Mouse (Mus musculus) midbrain, embryonic 14.5 days (tissue): ENCODE measurements at regions not wholly inside any gene's neighbourhood (a gene's known extent, or its start where the extent isn't known, plus 50 kb on each side); places are given as distances from the start of the nearest gene placed in this dataset.

Source experiments
- ATAC-seq: fragments of 200-750 bp; cut with Nextera tagmentation; 2 replicates; pipeline ENCODE4 v1.8.0; 2017; ENCODE audit warnings: moderate number of reproducible peaks, moderate library complexity; ENCODE audit not compliant: low FRiP score, low TSS enrichment
- DNase-seq: peaks from one replicate; pipeline ENCODE4 v3.0.0-alpha.2; 2015
- H3K27ac ChIP-seq: fragments of 300-500 bp; sonication (generic); replicated peaks from 2 replicates; pipeline ENCODE4 v1.5.1; 2014; ENCODE audit warnings: mild to moderate bottlenecking, low read depth, low read length, moderate library complexity
- H3K27me3 ChIP-seq: fragments of 300-500 bp; sonication (generic); 2 replicates; pipeline ENCODE4 v1.6.1; 2014; ENCODE audit warnings: low read length, control low read depth, mixed read lengths; ENCODE audit not compliant: control insufficient read depth, insufficient read depth
- H3K36me3 ChIP-seq: fragments of 300-500 bp; sonication (generic); 2 replicates; pipeline ENCODE4 v1.6.1; 2014; ENCODE audit warnings: low read length, control low read depth; ENCODE audit not compliant: control insufficient read depth, insufficient read depth
- H3K4me1 ChIP-seq: fragments of 300-500 bp; sonication (generic); 2 replicates; pipeline ENCODE4 v1.6.1; 2014; ENCODE audit warnings: mild to moderate bottlenecking, antibody characterized with exemption, low read length, control low read depth; ENCODE audit not compliant: control insufficient read depth, insufficient read depth
- H3K4me2 ChIP-seq: fragments of 300-500 bp; sonication (generic); 2 replicates; pipeline ENCODE4 v1.6.1; 2014; ENCODE audit warnings: mild to moderate bottlenecking, low read length, moderate library complexity
- H3K4me3 ChIP-seq: fragments of 300-500 bp; sonication (generic); replicated peaks from 2 replicates; pipeline ENCODE4 v1.5.1; 2014; ENCODE audit warnings: low read depth, low read length
- H3K9ac ChIP-seq: fragments of 300-500 bp; sonication (generic); replicated peaks from 2 replicates; pipeline ENCODE4 v1.6.1; 2014; ENCODE audit warnings: mild to moderate bottlenecking, low read length, moderate library complexity
- H3K9me3 ChIP-seq: fragments of 300-500 bp; sonication (generic); 2 replicates; pipeline ENCODE4 v1.6.1; 2016; ENCODE audit warnings: low read length, control low read depth, mixed read lengths; ENCODE audit not compliant: control insufficient read depth
- WGBS: fragments of 180-500 bp; shearing (Covaris S2); extraction: QIAGEN DNeasy Blood & Tissue Kit; methylation state at CpG from one replicate; pipeline ENCODE4 v1.1.7; 2014; 5-methylcytosine and 5-hydroxymethylcytosine counted together

DNA sequence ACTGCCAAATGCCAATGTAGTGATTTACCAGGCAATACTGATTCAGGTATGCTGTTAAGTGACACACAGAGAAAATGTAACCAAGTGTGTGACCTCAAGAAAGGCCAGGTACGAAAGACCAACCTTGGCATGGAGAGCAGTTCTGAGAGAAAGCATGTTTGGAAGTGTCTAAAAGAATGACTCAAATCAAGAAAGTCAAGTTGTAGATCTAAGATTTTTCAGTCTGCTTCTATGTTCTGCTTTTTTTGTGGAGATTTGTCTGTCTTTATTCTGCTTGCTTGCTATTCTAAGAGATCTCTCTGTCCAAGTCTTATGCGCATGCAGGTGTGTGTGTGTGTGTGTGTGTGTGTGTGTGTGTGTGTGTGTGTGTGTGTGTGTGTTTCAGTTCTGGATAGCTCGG lies 277.4 kb upstream of the Klf12 start:
- Histone ChIP-seq H3K4me2 (no peak overlapping the region), H3K4me3 (no peak overlapping the region), H3K9ac (no peak overlapping the region), H3K9me3 (no peaks in the 10 kb centered on the region), H3K4me1 (peaks cover 9% of the 10 kb centered on the region; the same call in 1 of the 2 replicates), H3K36me3 (no peaks in the 10 kb centered on the region), H3K27me3 (no peaks in the 10 kb centered on the region), H3K27ac (no peak overlapping the region)
- 83% methylated on average over 3 of the region's 3 CpGs for WGBS
- ATAC-seq (no peak), DNase-seq (no peak)

DNA sequence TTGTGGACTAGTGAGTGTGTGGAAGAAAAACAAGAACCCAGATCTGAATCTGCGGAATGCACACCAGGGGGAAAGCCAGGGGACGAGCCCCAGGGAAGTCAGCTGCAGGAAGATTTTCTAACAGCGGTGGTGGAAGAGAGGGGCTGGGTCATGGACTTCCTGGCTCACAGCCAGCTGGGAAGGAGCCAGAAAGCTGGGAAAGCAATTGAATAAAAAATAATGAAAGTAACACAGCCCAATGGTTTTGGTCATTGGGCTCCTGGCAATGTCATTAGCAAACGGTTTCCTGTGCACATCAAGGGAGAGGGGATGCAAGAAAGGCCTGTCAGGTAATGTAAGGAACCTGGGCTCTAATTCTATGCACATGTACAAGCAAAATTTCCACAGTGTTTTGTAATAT lies 273.9 kb upstream of the Klf12 start:
- Histone ChIP-seq H3K9ac (no peak overlapping the region), H3K27ac (peak overlapping the region; percentile 15; the same call in 1 of the 2 replicates), H3K9me3 (no peaks in the 10 kb centered on the region), H3K4me3 (no peak overlapping the region), H3K4me1 (peaks cover 9% of the 10 kb centered on the region; the same call in 1 of the 2 replicates), H3K27me3 (no peaks in the 10 kb centered on the region), H3K36me3 (no peaks in the 10 kb centered on the region), H3K4me2 (no peak overlapping the region)
- WGBS = 9% methylated on average over 4 of the region's 4 CpGs
- DNase-seq = peak; percentile 85
- ATAC-seq = peak; percentile 64

DNA sequence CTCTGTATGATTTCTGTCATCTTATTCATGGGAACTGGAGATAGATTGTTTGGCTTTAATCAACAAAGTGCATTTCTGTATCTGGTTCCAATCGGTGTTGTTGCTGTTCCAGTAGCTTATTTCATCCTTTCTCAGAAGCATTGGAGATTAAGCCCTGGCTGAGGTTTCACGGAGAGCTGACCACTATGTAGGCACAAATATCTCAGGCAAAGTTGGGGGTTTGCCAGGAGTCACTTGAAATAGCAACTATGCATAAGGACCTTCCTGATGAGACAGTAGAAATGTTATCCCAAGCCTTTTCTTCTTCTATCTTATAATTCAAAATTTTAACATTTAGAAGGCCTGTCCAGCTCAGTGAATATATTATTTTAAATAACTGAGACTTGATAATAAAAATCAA lies 268.0 kb upstream of the Klf12 start:
- H3K27ac ChIP-seq = no peak overlapping the region
- 69% methylated on average over 2 of the region's 2 CpGs for WGBS
- DNase-seq (no peak), ATAC-seq (no peak)
- no peaks in the 10 kb centered on the region for H3K9me3 ChIP-seq
- no peak overlapping the region for H3K4me2 ChIP-seq
- no peak overlapping the region for H3K4me3 ChIP-seq
- H3K4me1 ChIP-seq = no peaks in the 10 kb centered on the region
- no peaks in the 10 kb centered on the region for H3K36me3 ChIP-seq
- H3K9ac ChIP-seq = no peak overlapping the region
- no peaks in the 10 kb centered on the region for H3K27me3 ChIP-seq

DNA sequence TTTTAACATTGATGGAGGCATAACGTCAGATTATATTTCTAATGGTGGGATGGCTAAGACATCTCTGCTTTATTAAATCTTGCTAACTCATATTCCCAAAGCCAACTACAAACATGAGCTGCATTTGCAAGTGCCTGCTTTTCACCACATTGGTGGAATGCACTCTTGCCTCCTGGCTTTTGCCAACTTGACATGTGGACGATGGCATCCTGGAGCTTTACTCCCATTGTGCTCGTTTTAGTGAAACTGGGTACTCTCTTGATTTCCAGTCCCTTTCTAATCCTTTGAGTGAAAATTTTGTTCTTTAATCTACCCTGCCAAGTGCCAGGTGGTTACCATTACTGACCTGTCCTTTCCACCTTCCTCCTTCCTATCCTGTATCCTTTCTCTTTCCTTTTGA lies 265.8 kb upstream of the Klf12 start:
- DNase-seq (no peak), ATAC-seq (no peak)
- no peak overlapping the region for H3K27ac ChIP-seq
- no peak overlapping the region for H3K4me2 ChIP-seq
- H3K9me3 ChIP-seq = no peaks in the 10 kb centered on the region
- H3K9ac ChIP-seq = no peak overlapping the region
- H3K4me3 ChIP-seq = no peak overlapping the region
- H3K27me3 ChIP-seq = no peaks in the 10 kb centered on the region
- no peaks in the 10 kb centered on the region for H3K4me1 ChIP-seq
- WGBS = 76% methylated on average over 3 of the region's 3 CpGs
- no peaks in the 10 kb centered on the region for H3K36me3 ChIP-seq

DNA sequence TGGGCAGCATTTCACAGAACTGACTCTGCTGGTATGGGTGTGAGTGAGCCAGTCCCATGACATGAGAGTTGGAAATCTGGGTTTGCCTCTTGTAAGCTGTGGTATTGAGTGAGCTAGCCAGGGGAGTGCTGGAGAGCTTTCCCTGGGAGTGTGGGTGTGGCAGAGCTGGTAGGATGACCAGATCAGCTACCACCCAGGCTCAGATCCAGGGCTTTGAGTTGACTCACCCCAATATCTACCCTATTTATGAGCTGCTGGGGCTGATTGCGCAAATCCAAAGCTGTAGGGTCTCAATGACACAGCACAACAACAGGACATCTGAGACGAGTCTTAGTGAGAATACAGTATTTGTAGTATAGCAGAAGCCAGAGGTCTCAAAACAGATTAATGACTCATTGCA lies 245.7 kb upstream of the Klf12 start:
- no peak for ATAC-seq
- Histone ChIP-seq H3K27ac (no peak overlapping the region), H3K9me3 (no peaks in the 10 kb centered on the region), H3K27me3 (no peaks in the 10 kb centered on the region), H3K9ac (no peak overlapping the region), H3K36me3 (no peaks in the 10 kb centered on the region), H3K4me3 (no peak overlapping the region), H3K4me2 (no peak overlapping the region), H3K4me1 (no peaks in the 10 kb centered on the region)
- 94% methylated on average over 2 of the region's 2 CpGs for WGBS
- no peak for DNase-seq

DNA sequence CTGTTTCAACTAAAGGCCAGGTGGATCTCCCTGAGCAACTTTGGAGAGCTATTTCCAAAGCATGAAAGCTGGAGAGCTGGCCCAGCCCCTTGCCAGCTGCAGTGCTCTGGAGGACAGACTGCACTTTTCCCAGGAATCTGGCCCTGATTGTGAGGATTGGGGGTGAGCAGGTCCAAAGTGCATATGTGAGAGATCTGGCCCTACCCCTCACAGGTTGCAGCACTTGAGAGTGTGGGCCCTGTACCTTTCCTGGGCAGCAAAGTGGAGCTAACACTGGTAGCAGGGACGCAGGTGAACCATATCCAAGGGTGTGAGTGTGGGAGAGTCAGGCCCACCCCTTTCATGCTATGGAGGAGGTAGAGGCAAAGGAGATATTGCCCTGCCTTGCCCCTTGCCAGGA lies 245.3 kb upstream of the Klf12 start:
- H3K4me2 ChIP-seq = no peak overlapping the region
- H3K27ac ChIP-seq = no peak overlapping the region
- no peaks in the 10 kb centered on the region for H3K9me3 ChIP-seq
- H3K4me1 ChIP-seq = no peaks in the 10 kb centered on the region
- no peaks in the 10 kb centered on the region for H3K36me3 ChIP-seq
- H3K9ac ChIP-seq = no peak overlapping the region
- ATAC-seq (no peak), DNase-seq (no peak)
- no peak overlapping the region for H3K4me3 ChIP-seq
- 88% methylated on average over 1 of the region's 1 CpGs for WGBS
- H3K27me3 ChIP-seq = no peaks in the 10 kb centered on the region

DNA sequence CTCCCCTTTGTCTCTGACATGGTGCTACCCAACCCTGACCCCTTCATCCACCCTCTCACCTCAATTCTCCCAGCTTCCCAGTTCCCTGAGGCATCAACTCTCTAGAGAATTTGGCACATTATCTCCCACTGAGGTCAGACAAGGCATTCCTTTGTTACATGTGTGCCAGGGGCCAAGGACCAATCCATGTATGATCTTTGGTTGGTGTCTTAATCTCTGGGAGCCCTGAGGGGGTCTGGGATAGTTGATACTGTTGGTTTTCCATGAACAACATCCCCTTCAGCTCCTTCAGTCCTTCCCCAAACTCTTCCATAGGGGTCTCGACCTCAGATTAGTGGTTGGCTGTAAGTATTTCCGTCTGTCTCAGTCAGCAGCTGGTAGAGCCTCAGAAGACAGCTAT lies 224.9 kb upstream of the Klf12 start:
- no peak overlapping the region for H3K9ac ChIP-seq
- H3K27ac ChIP-seq = no peak overlapping the region
- DNase-seq = no peak
- ATAC-seq = no peak
- no peaks in the 10 kb centered on the region for H3K27me3 ChIP-seq
- H3K4me2 ChIP-seq = no peak overlapping the region
- no peak overlapping the region for H3K4me3 ChIP-seq
- H3K9me3 ChIP-seq = no peaks in the 10 kb centered on the region
- WGBS = 65% methylated on average over 2 of the region's 2 CpGs
- H3K36me3 ChIP-seq = no peaks in the 10 kb centered on the region
- no peaks in the 10 kb centered on the region for H3K4me1 ChIP-seq

DNA sequence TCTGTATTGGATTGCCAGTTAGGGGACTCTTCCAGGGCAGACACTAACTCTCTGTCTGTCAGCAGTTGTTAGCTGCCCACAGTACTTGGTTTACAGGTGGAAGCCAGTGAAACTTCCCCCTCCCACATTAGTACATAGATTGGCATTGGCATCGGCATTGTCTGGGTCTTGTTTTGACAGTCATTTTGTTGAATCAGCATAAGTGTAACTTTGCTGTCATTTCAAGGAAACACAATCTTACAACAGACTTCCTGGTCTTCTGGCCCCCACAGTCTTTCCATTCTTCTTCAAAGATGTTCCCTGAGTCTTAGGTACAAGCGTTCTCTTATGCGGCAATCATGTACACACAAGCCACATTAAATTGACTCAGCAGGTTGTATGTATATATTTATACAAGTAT lies 223.6 kb upstream of the Klf12 start:
- Histone ChIP-seq H3K4me3 (no peak overlapping the region), H3K27ac (no peak overlapping the region), H3K4me2 (no peak overlapping the region), H3K9ac (no peak overlapping the region), H3K36me3 (no peaks in the 10 kb centered on the region), H3K9me3 (no peaks in the 10 kb centered on the region), H3K27me3 (no peaks in the 10 kb centered on the region), H3K4me1 (no peaks in the 10 kb centered on the region)
- no peak for ATAC-seq
- WGBS = 90% methylated on average over 3 of the region's 3 CpGs
- no peak for DNase-seq

DNA sequence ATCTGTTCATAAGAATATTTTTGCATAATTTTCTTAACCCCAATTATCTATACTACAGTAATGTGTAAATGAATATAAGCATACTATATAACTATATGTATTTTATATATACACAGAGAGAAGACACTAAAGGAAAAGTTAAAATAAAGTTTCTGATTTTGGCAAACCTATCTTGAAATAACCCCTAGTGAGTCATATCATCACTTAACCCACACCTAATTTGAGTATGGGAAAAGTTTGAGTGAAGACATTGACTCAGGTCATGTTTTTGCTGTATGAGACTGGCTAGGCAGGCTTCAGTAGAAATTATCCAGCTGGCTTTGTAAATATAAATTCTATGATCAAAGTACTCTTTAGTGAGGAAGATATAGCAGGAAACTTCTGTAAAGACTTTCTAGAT lies 223.1 kb upstream of the Klf12 start:
- Histone ChIP-seq H3K9me3 (no peaks in the 10 kb centered on the region), H3K4me1 (no peaks in the 10 kb centered on the region), H3K4me2 (no peak overlapping the region), H3K27ac (no peak overlapping the region), H3K9ac (no peak overlapping the region), H3K27me3 (no peaks in the 10 kb centered on the region), H3K36me3 (no peaks in the 10 kb centered on the region), H3K4me3 (no peak overlapping the region)
- DNase-seq (no peak), ATAC-seq (no peak)
